Mouse (Mus musculus): Measurements from ENCODE around the gene Gm4027.
"Not testable (repeated sequence)": the region's sequence is repeated elsewhere in the genome, so short reads cannot be mapped to it uniquely, and the experiment has no call there.

The Gm4027 gene

DNA sequence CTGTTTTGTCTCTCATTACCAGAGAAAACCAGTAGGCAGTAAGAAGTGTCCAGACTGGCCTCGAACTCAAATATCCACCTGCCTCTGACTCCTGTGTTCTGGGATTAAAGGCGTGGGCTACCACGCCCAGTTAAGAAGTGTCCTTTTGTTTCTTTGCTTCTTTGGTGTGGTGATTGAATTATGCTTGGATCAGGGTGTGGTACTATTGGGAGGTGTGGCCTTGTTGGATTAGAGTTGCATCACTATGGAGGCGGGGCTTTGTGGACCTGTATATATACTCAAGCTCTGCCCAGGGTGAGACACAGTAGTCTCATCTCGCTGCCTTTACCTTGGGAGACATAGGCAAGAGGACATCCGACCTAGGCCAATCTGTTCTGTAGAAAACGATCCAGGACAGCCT lies at the start of gene Gm4027:
Gm4027 (plus strand) TSS at position 301 of the 400 bp plus-strand sequence.
- not testable (repeated sequence) for DNase-seq

DNA sequence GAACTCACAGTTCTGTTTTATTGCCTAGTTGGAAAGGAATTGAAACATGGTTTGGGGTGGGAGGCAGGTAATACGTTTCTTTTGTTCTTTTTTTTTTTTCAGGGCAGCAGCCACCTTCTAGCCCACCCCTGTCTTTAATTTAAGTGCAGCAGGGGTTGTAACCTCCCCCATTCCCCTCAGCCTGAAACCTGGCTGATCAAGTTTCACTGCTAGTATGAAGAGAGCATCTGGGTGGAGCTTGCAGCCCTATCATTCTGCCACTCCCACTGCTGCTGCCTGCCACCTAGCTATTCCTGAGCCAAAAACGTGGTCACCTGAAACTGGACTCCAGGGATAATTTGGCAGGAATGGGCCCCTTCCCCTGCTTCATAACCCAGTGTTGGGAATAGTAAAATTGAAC lies 17.3 kb upstream of the Gm4027 start:
- DNase-seq: not testable (repeated sequence)

DNA sequence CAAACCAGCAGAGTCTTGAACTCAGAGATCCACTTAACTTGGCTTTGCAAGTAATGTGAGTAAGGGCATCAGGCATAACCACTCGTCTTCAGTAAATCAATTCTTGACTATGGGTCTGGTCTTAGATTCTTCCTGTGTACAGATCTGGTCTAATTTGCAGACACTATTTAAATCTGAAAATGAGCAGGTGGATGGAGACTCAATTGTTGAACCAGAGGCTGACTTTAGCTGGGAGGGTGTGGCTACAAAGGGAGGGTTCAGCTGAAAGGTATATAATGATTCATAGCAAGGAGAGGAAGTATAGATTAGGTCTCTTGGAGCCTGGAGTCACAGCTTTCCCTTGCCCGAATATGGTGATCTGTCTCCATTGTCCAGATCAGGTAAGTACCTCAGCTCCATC lies 16.3 kb upstream of the Gm4027 start, which contains the start of gene Oog1:
Oog1 (plus strand) TSS at position 301 of the 400 bp plus-strand sequence.
- DNase-seq: not testable (repeated sequence)

DNA sequence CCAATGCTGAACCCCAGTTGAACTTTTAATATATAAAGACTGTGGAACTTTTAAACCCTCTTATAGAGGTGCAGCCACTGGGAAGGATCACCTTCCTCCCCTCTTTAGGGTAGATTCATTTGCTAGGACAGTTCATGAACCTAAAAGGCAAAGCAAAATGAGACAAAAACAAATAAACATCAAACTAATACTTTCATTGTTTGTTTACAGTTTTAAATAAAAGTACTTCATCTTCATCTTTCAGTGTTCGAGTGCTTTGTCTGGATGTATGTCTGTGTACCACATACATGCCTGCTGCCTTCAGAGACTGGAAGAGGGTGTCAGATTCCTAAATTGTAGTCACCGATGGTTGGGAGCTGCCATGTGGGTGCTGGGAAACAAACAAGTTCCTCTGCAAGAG lies 25.9 kb downstream of the Gm4027 start, which contains the start of gene Gm16381:
Gm16381 (minus strand) TSS at position 101 of the 400 bp plus-strand sequence.
- DNase-seq: not testable (repeated sequence)

DNA sequence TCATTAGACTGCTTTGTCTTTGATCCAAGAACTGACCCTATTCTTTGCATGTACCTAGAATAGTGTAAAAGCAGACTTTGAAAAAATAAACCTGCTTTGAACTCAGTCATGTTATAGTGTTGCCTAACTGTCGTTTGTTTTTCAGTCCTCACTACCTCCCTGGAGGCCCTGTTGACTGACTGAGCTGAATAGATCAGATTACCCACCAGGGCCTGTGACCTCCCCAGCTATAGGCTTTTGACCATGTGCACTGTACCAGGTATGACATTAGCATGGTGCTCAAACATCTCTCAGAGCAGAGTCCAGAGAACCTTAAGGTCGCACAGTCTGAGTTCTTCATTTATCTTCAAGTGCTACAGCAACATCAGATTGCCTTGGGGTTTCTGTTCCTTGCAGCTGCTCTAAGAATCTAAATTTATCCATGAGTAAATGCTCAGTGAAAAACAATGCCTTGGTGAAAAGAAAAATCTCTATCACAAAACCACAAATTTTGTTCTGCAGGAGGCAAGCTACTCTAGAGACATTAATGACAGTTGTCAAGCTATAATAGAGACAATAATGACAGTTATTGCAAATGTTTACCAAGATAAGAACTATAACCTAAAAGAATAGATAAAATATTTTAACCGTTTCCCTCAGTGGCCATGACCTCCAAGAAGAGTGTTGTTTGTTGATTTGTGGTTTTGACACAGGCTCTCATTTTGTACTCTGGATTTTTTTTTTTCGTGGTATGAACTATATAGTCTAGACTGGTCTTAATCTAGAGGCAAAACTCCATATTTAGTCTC lies 34.4 kb downstream of the Gm4027 start:
- not testable (repeated sequence) for DNase-seq
